Mouse (Mus musculus): Measurements from ENCODE around the gene Cemip2.

Cemip2 gene

GRCm38 (mm10) chr19:21779106-21779505 lies 964 bp downstream of the Cemip2 start:
- no peak for DNase-seq (ENCODE audit: low spot score)

GRCm38 (mm10) chr19:21780663-21781062 lies 2.5 kb downstream of the Cemip2 start:
- no peak for DNase-seq (ENCODE audit: low spot score)

- DNase-seq (ENCODE audit: low spot score) = no peak
Observed at GRCm38 (mm10) chr19:21781066-21781786, 3.1 kb downstream of the Cemip2 start.

GRCm38 (mm10) chr19:21781787-21782432 lies 3.8 kb downstream of the Cemip2 start:
- DNase-seq (ENCODE audit: low spot score) = no peak

- no peak for DNase-seq (ENCODE audit: low spot score)
Observed at GRCm38 (mm10) chr19:21783717-21784116, 5.6 kb downstream of the Cemip2 start.

- no peak for DNase-seq (ENCODE audit: low spot score)
Observed at GRCm38 (mm10) chr19:21784331-21785131, 6.4 kb downstream of the Cemip2 start.

GRCm38 (mm10) chr19:21785132-21785528 lies 7.0 kb downstream of the Cemip2 start:
- no peak for DNase-seq (ENCODE audit: low spot score)

GRCm38 (mm10) chr19:21787004-21787480 lies 8.9 kb downstream of the Cemip2 start:
- DNase-seq (ENCODE audit: low spot score) = no peak

GRCm38 (mm10) chr19:21788999-21789398 lies 10.9 kb downstream of the Cemip2 start:
- DNase-seq (ENCODE audit: low spot score) = no peak

GRCm38 (mm10) chr19:21789676-21790075 lies 11.5 kb downstream of the Cemip2 start:
- DNase-seq (ENCODE audit: low spot score) = no peak

GRCm38 (mm10) chr19:21791386-21791785 lies 13.2 kb downstream of the Cemip2 start:
- no peak for DNase-seq (ENCODE audit: low spot score)

- no peak for DNase-seq (ENCODE audit: low spot score)
Observed at GRCm38 (mm10) chr19:21791826-21792225, 13.7 kb downstream of the Cemip2 start.

- DNase-seq (ENCODE audit: low spot score) = no peak
Observed at GRCm38 (mm10) chr19:21792587-21793175, 14.5 kb downstream of the Cemip2 start.

- DNase-seq (ENCODE audit: low spot score) = no peak
Observed at GRCm38 (mm10) chr19:21794569-21794968, 16.4 kb downstream of the Cemip2 start.

- DNase-seq (ENCODE audit: low spot score) = no peak
Observed at GRCm38 (mm10) chr19:21796333-21796732, 18.2 kb downstream of the Cemip2 start.

GRCm38 (mm10) chr19:21798700-21799099 lies 20.6 kb downstream of the Cemip2 start:
- no peak for DNase-seq (ENCODE audit: low spot score)

GRCm38 (mm10) chr19:21799410-21800373 lies 21.6 kb downstream of the Cemip2 start:
- DNase-seq (ENCODE audit: low spot score) = no peak

GRCm38 (mm10) chr19:21804488-21804887 lies 26.3 kb downstream of the Cemip2 start:
- no peak for DNase-seq (ENCODE audit: low spot score)

- DNase-seq (ENCODE audit: low spot score) = peak; percentile 45
Observed at GRCm38 (mm10) chr19:21805305-21805704, 27.2 kb downstream of the Cemip2 start.

- DNase-seq (ENCODE audit: low spot score) = no peak
Observed at GRCm38 (mm10) chr19:21810135-21810534, 32.0 kb downstream of the Cemip2 start.

- DNase-seq (ENCODE audit: low spot score) = no peak
Observed at GRCm38 (mm10) chr19:21813560-21813959, 35.4 kb downstream of the Cemip2 start.

All from left cerebral cortex, adult 11 months (tissue).